Mouse (Mus musculus) liver, embryonic 15.5 days (tissue): ENCODE measurements around the gene Trim28. TPM values are rescaled to one million over a fixed set of nuclear protein-coding genes. Genes with fewer than 3 reads are reported as not detected.

Experiments used
- ATAC-seq: fragments of 200-750 bp; cut with Nextera tagmentation; 2 replicates; pipeline ENCODE4 v1.8.0; 2017; ENCODE audit warnings: moderate number of reproducible peaks, mild to moderate bottlenecking, moderate library complexity; ENCODE audit not compliant: insufficient read depth
- H3K27ac ChIP-seq: fragments of 300-500 bp; sonication (generic); replicated peaks from 2 replicates; pipeline ENCODE4 v1.5.1; 2015; ENCODE audit warnings: mild to moderate bottlenecking, inconsistent platforms
- H3K27me3 ChIP-seq: fragments of 300-500 bp; sonication (generic); 2 replicates; pipeline ENCODE4 v1.6.1; 2015; ENCODE audit warnings: mild to moderate bottlenecking, inconsistent platforms
- H3K36me3 ChIP-seq: fragments of 300-500 bp; sonication (generic); replicated peaks from 2 replicates; pipeline ENCODE4 v1.6.1; 2015; ENCODE audit warnings: moderate library complexity, mild to moderate bottlenecking, inconsistent platforms
- H3K4me1 ChIP-seq: fragments of 300-500 bp; sonication (generic); replicated peaks from 2 replicates; pipeline ENCODE4 v1.6.1; 2015; ENCODE audit warnings: inconsistent platforms
- H3K4me2 ChIP-seq: fragments of 300-500 bp; sonication (generic); 2 replicates; pipeline ENCODE4 v1.6.1; 2015; ENCODE audit warnings: moderate library complexity, mild to moderate bottlenecking, inconsistent platforms
- H3K4me3 ChIP-seq: fragments of 300-500 bp; sonication (generic); replicated peaks from 2 replicates; pipeline ENCODE4 v1.5.1; 2015; ENCODE audit warnings: mild to moderate bottlenecking, inconsistent platforms
- H3K9ac ChIP-seq: fragments of 300-500 bp; sonication (generic); 2 replicates; pipeline ENCODE4 v1.6.1; 2015; ENCODE audit warnings: moderate library complexity, mild to moderate bottlenecking, inconsistent platforms
- H3K9me3 ChIP-seq: fragments of 300-500 bp; sonication (generic); replicated peaks from 2 replicates; pipeline ENCODE4 v1.6.1; 2016; ENCODE audit warnings: inconsistent platforms
- WGBS: fragments of 180-500 bp; shearing (Covaris S2); methylation state at CpG from one replicate; pipeline ENCODE4 v1.1.7; 2015; ENCODE audit warnings: mixed read lengths; ENCODE audit not compliant: insufficient replicate concordance; 5-methylcytosine and 5-hydroxymethylcytosine counted together
- polyA plus RNA-seq: library from polyadenylated mRNA; unstranded; fragments of >200 nt; fragmentation: Nextera tagmentation; extraction: Ambion mirVana; gene quantifications from 2 replicates; pipeline ENCODE4 v1.2.1, GENCODE M21; 2015

Gene Trim28
- polyA plus RNA-seq = 75.3 and 89.4 TPM in 2 replicates

- no peak for ATAC-seq
- Histone ChIP-seq H3K4me1 (no peaks in the 10 kb centered on the region), H3K9me3 (no peaks in the 10 kb centered on the region), H3K4me3 (no peak within 1 kb of the TSS; the same call in 1 of the 2 replicates), H3K27me3 (no peaks in the 10 kb centered on the region; the same call in 1 of the 2 replicates), H3K9ac (no peak within 1 kb of the TSS), H3K4me2 (0 out of 2 replicates have a peak within 1 kb of the TSS, but pooled peaks have one; percentile 41), H3K36me3 (peaks cover 1% of the 10 kb centered on the region; the same call in 1 of the 2 replicates), H3K27ac (no peak within 1 kb of the TSS)
- WGBS = 66% methylated on average over 3 of the region's 3 CpGs
Measured at GRCm38 (mm10) chr7:12998851-12999250, at the start of gene Trim28. Gene Trim28 (plus strand): TSS chr7:12999114.

GRCm38 (mm10) chr7:12949872-12950229 is 49.1 kb upstream of the Trim28 start:
- Histone ChIP-seq H3K4me3 (peak overlapping the region; percentile 66), H3K4me2 (peak overlapping the region; percentile 84), H3K27me3 (no peaks in the 10 kb centered on the region), H3K4me1 (peaks cover 33% of the 10 kb centered on the region), H3K9ac (peak overlapping the region; percentile 70), H3K27ac (peak overlapping the region; percentile 79), H3K9me3 (no peaks in the 10 kb centered on the region), H3K36me3 (no peaks in the 10 kb centered on the region)
- peak; percentile 51 for ATAC-seq
- WGBS = 3% methylated on average over 16 of the region's 16 CpGs

GRCm38 (mm10) chr7:12954896-12955295 is 44.0 kb upstream of the Trim28 start:
- Histone ChIP-seq H3K27me3 (no peaks in the 10 kb centered on the region), H3K36me3 (no peaks in the 10 kb centered on the region), H3K4me2 (no peak overlapping the region), H3K9ac (no peak overlapping the region), H3K4me3 (no peak overlapping the region), H3K4me1 (peaks cover 26% of the 10 kb centered on the region), H3K9me3 (no peaks in the 10 kb centered on the region), H3K27ac (no peak overlapping the region)
- 18% methylated on average over 3 of the region's 3 CpGs for WGBS
- ATAC-seq = no peak

- Histone ChIP-seq H3K4me2 (no peak overlapping the region), H3K4me1 (peaks cover 18% of the 10 kb centered on the region), H3K9me3 (no peaks in the 10 kb centered on the region), H3K9ac (no peak overlapping the region), H3K27ac (no peak overlapping the region), H3K36me3 (no peaks in the 10 kb centered on the region), H3K4me3 (no peak overlapping the region), H3K27me3 (no peaks in the 10 kb centered on the region)
- no peak for ATAC-seq
- WGBS = 60% methylated on average over 5 of the region's 5 CpGs
Measured at GRCm38 (mm10) chr7:12957511-12957910, 41.4 kb upstream of the Trim28 start.

- Histone ChIP-seq H3K4me3 (no peak overlapping the region), H3K36me3 (no peaks in the 10 kb centered on the region), H3K9ac (no peak overlapping the region), H3K4me2 (no peak overlapping the region), H3K4me1 (peaks cover 22% of the 10 kb centered on the region), H3K27ac (no peak overlapping the region), H3K9me3 (no peaks in the 10 kb centered on the region), H3K27me3 (no peaks in the 10 kb centered on the region)
- ATAC-seq = no peak
- 60% methylated on average over 4 of the region's 4 CpGs for WGBS
Measured at GRCm38 (mm10) chr7:12958948-12959347, 40.0 kb upstream of the Trim28 start.

- Histone ChIP-seq H3K9me3 (no peaks in the 10 kb centered on the region), H3K9ac (no peak overlapping the region), H3K36me3 (no peaks in the 10 kb centered on the region), H3K4me1 (peaks cover 26% of the 10 kb centered on the region), H3K27ac (no peak overlapping the region), H3K4me2 (no peak overlapping the region), H3K27me3 (no peaks in the 10 kb centered on the region), H3K4me3 (no peak overlapping the region)
- 36% methylated on average over 4 of the region's 4 CpGs for WGBS
- ATAC-seq = no peak
Measured at GRCm38 (mm10) chr7:12959718-12960117, 39.2 kb upstream of the Trim28 start.

- no peaks in the 10 kb centered on the region for H3K36me3 ChIP-seq
- ATAC-seq = peak; percentile 23; the same call in 1 of the 2 replicates
- WGBS = 2% methylated on average over 29 of the region's 29 CpGs
- peaks cover 42% of the 10 kb centered on the region for H3K4me1 ChIP-seq
- peak overlapping the region; percentile 66 for H3K4me3 ChIP-seq
- peak overlapping the region; percentile 66 for H3K9ac ChIP-seq
- no peaks in the 10 kb centered on the region for H3K27me3 ChIP-seq
- H3K27ac ChIP-seq = peak overlapping the region; percentile 72
- peak overlapping the region; percentile 79 for H3K4me2 ChIP-seq
- no peaks in the 10 kb centered on the region for H3K9me3 ChIP-seq
Measured at GRCm38 (mm10) chr7:12961511-12962141, 37.3 kb upstream of the Trim28 start.

- WGBS = under 1% methylated on average over 23 of the region's 23 CpGs
- Histone ChIP-seq H3K4me1 (peaks cover 59% of the 10 kb centered on the region), H3K27me3 (no peaks in the 10 kb centered on the region), H3K36me3 (peaks cover 22% of the 10 kb centered on the region), H3K9me3 (no peaks in the 10 kb centered on the region), H3K4me2 (peak within 1 kb of the TSS; percentile 96), H3K27ac (peak within 1 kb of the TSS; percentile 89), H3K9ac (peak within 1 kb of the TSS; percentile 78), H3K4me3 (peak within 1 kb of the TSS; percentile 73)
- ATAC-seq = peak; percentile 91
Measured at GRCm38 (mm10) chr7:12965678-12966091, 33.2 kb upstream of the Trim28 start, which contains the start of gene Zfp324. Gene Zfp324 (plus strand): TSS chr7:12965838.

- Histone ChIP-seq H3K4me1 (peaks cover 55% of the 10 kb centered on the region), H3K27me3 (no peaks in the 10 kb centered on the region), H3K27ac (peak overlapping the region; percentile 89), H3K4me2 (peak overlapping the region; percentile 96), H3K9ac (peak overlapping the region; percentile 78), H3K9me3 (no peaks in the 10 kb centered on the region), H3K36me3 (peaks cover 28% of the 10 kb centered on the region), H3K4me3 (peak overlapping the region; percentile 73)
- WGBS = 1% methylated on average over 29 of the region's 29 CpGs
- ATAC-seq = peak; percentile 86
Measured at GRCm38 (mm10) chr7:12966104-12966845, 32.6 kb upstream of the Trim28 start.

GRCm38 (mm10) chr7:12970906-12971305 is 28.0 kb upstream of the Trim28 start:
- ATAC-seq = no peak
- Histone ChIP-seq H3K4me1 (peaks cover 31% of the 10 kb centered on the region), H3K4me2 (no peak overlapping the region), H3K9me3 (no peaks in the 10 kb centered on the region), H3K36me3 (peaks cover 37% of the 10 kb centered on the region), H3K4me3 (no peak overlapping the region), H3K9ac (no peak overlapping the region), H3K27ac (no peak overlapping the region), H3K27me3 (no peaks in the 10 kb centered on the region)
- 88% methylated on average over 25 of the region's 25 CpGs for WGBS

GRCm38 (mm10) chr7:12977682-12978389 is 21.1 kb upstream of the Trim28 start, which contains the start of gene Zfp446:
Gene Zfp446 (plus strand): TSS chr7:12977848.
- ATAC-seq = peak; percentile 99
- H3K4me1 ChIP-seq = peaks cover 28% of the 10 kb centered on the region
- peak within 1 kb of the TSS; percentile 67 for H3K4me3 ChIP-seq
- peak within 1 kb of the TSS; percentile 93 for H3K27ac ChIP-seq
- WGBS = under 1% methylated on average over 49 of the region's 49 CpGs
- H3K36me3 ChIP-seq = no peaks in the 10 kb centered on the region
- peak within 1 kb of the TSS; percentile 96 for H3K4me2 ChIP-seq
- peak within 1 kb of the TSS; percentile 78 for H3K9ac ChIP-seq
- no peaks in the 10 kb centered on the region for H3K27me3 ChIP-seq
- no peaks in the 10 kb centered on the region for H3K9me3 ChIP-seq
